ENCODE assay signal across 20 mouse cellular contexts in genomic region chr13:93797011-93797600, GRCm38 (mm10). TPM values are rescaled to one million over a fixed set of nuclear protein-coding genes. Genes with fewer than 3 reads are reported as not detected.
DNase-seq lines count a peak whose midpoint lies in the region; ATAC-seq and TF ChIP-seq lines count a peak whose summit lies in the region.
"Had no signal": no experiment of that assay in that cellular context is flagged by ENCODE, and none has a peak within 500 bp of the region (broad histone marks: within the 10 kb centered on the region; RNA-seq: fewer than 3 reads in every experiment).

No protein-coding gene starts in this region.

- peaks cover 4% of the 10 kb centered on the region; the same call in 1 of the 2 replicates for H3K9me3 ChIP-seq in kidney, embryonic 14.5 days (ENCODE audit: control insufficient read depth, low read length)
- peaks cover 4% of the 10 kb centered on the region; the same call in 1 of the 2 replicates for H3K9me3 ChIP-seq in kidney, embryonic 16.5 days (ENCODE audit: low read length)
- H3K9me3 ChIP-seq: forebrain, embryonic 13.5 days; forebrain, embryonic 15.5 days had no signal

- ATAC-seq in kidney, embryonic 14.5 days (ENCODE audit: low FRiP score, low TSS enrichment) = 0 out of 2 replicates have a peak, but pooled peaks have one; percentile 28
- ATAC-seq in kidney, embryonic 16.5 days (ENCODE audit: low FRiP score, low TSS enrichment) = peak; percentile 64; the same call in 1 of the 2 replicates
- no peak for ATAC-seq in inflammation-experienced regulatory T-cells, adult 6 months
- ATAC-seq: forebrain, embryonic 13.5 days; forebrain, embryonic 15.5 days had no signal

- H3K4me2 ChIP-seq in kidney, embryonic 14.5 days (replicated peaks; ENCODE audit: low read depth, low read length) = no peak overlapping the region
- H3K4me2 ChIP-seq in kidney, embryonic 16.5 days (replicated peaks; ENCODE audit: low read depth, low read length) = no peak overlapping the region
- H3K4me2 ChIP-seq: embryonic facial prominence, embryonic 12.5 days; forebrain, embryonic 13.5 days; forebrain, embryonic 15.5 days had no signal

- 0 out of 2 replicates have a peak, but pooled peaks cover 5% of the 10 kb centered on the region for H3K4me1 ChIP-seq in kidney, embryonic 14.5 days (ENCODE audit: control insufficient read depth, insufficient read depth, low read length)
- H3K4me1 ChIP-seq in kidney, embryonic 16.5 days (ENCODE audit: insufficient read depth, low read length) = peaks cover 15% of the 10 kb centered on the region; the same call in 1 of the 2 replicates
- peaks cover 9% of the 10 kb centered on the region for H3K4me1 ChIP-seq in olfactory bulb, adult 2 months (ENCODE audit: control insufficient read depth, insufficient read depth, low read length)
- H3K4me1 ChIP-seq: embryonic facial prominence, embryonic 12.5 days; forebrain, embryonic 13.5 days; forebrain, embryonic 15.5 days had no signal

- H3K27ac ChIP-seq in kidney, embryonic 14.5 days (ENCODE audit: low read depth, low read length) = peak overlapping the region; percentile 48; the same call in 1 of the 2 replicates
- peak overlapping the region; percentile 65 for H3K27ac ChIP-seq in kidney, embryonic 16.5 days (ENCODE audit: low read length)
- H3K27ac ChIP-seq in layer of hippocampus, adult 2 months = peak overlapping the region; percentile 56; the same call in 1 of the 2 replicates
- H3K27ac ChIP-seq in olfactory bulb, adult 2 months (ENCODE audit: insufficient read depth, low read depth, low read length) = peak overlapping the region; percentile 10; the same call in 1 of the 2 replicates
- H3K27ac ChIP-seq: embryonic facial prominence, embryonic 10.5 days; embryonic facial prominence, embryonic 12.5 days; forebrain, embryonic 13.5 days; forebrain, embryonic 15.5 days had no signal

- TF ChIP-seq CTCF in layer of hippocampus, adult 2 months (conservative IDR thresholded peaks at IDR 0.05) = no peak
- TF ChIP-seq CTCF in olfactory bulb, adult 2 months (IDR thresholded peaks at IDR 0.05; ENCODE audit: insufficient read depth, low read depth, low read length) = no peak

- 41% methylated on average over 5 of the region's 5 CpGs for whole genome bisulfite sequencing in kidney, embryonic 14.5 days
- WGBS in kidney, embryonic 16.5 days = 39% methylated on average over 5 of the region's 5 CpGs
- WGBS in olfactory bulb, adult 2 months = 42% methylated on average over 5 of the region's 5 CpGs

- H3K36me3 ChIP-seq in kidney, embryonic 14.5 days (ENCODE audit: control insufficient read depth, insufficient read depth, low read length) = no peaks in the 10 kb centered on the region
- 0 out of 2 replicates have a peak, but pooled peaks cover 3% of the 10 kb centered on the region for H3K36me3 ChIP-seq in kidney, embryonic 16.5 days (ENCODE audit: insufficient read depth, low read length)
- H3K36me3 ChIP-seq: forebrain, embryonic 15.5 days had no signal

- no peaks in the 10 kb centered on the region for H3K27me3 ChIP-seq in kidney, embryonic 14.5 days (ENCODE audit: control insufficient read depth, insufficient read depth, low read length)
- H3K27me3 ChIP-seq in kidney, embryonic 16.5 days (ENCODE audit: insufficient read depth, low read length) = no peaks in the 10 kb centered on the region
- H3K27me3 ChIP-seq: embryonic facial prominence, embryonic 12.5 days; forebrain, embryonic 13.5 days; forebrain, embryonic 15.5 days had no signal

- DNase-seq in kidney, adult 11 months = no peak
- no peak for DNase-seq in kidney, adult 9 months
- no peak for DNase-seq in layer of hippocampus, adult 2 months (ENCODE audit: low spot score in 2 of 2)
- DNase-seq in layer of hippocampus, adult 8-10 months (ENCODE audit: low spot score in 2 of 2) = no peak
- DNase-seq: adrenal gland, adult 2 months; adrenal gland, postnatal 10 days; adrenal gland, postnatal 25 days; cerebellum, adult 11-12 months; cerebellum, adult 2 months; cerebellum, adult 9-10 months; cerebellum, postnatal 10 days; cerebellum, postnatal 25 days had no signal

- H3K9ac ChIP-seq in kidney, embryonic 14.5 days (ENCODE audit: low read depth, low read length) = no peak overlapping the region
- H3K9ac ChIP-seq in kidney, embryonic 16.5 days (replicated peaks; ENCODE audit: low read length) = no peak overlapping the region
- H3K9ac ChIP-seq: embryonic facial prominence, embryonic 12.5 days; forebrain, embryonic 13.5 days; forebrain, embryonic 15.5 days had no signal

- no peak overlapping the region for H3K4me3 ChIP-seq in kidney, embryonic 14.5 days (ENCODE audit: low read length)
- no peak overlapping the region for H3K4me3 ChIP-seq in kidney, embryonic 16.5 days (ENCODE audit: low read length)
- H3K4me3 ChIP-seq in layer of hippocampus, adult 2 months = no peak overlapping the region
- no peak overlapping the region for H3K4me3 ChIP-seq in olfactory bulb, adult 2 months (ENCODE audit: insufficient read depth, low read depth, low read length)
- H3K4me3 ChIP-seq: embryonic facial prominence, embryonic 10.5 days; embryonic facial prominence, embryonic 12.5 days; forebrain, embryonic 13.5 days; forebrain, embryonic 15.5 days had no signal

- TF ChIP-seq POLR2A in olfactory bulb, adult 2 months (IDR thresholded peaks at IDR 0.05; ENCODE audit: insufficient read depth, low read depth, low read length) = no peak

RNA-seq across cellular contexts. Expression of gene Arsb, which starts 25.7 kb away (rescaled TPM):
- polyA plus RNA-seq in kidney, embryonic 14.5 days (2014; fragmentation: Nextera tagmentation; extraction: Ambion mirVana) = 9.0 and 17.7 TPM in 2 replicates
- 13.4 and 15.9 TPM in 2 replicates for polyA plus RNA-seq in kidney, embryonic 16.5 days (2015; fragmentation: Nextera tagmentation; extraction: Ambion mirVana)
- 10 to 100 TPM; 87.0 to 95.3 TPM for total RNA-seq in layer of hippocampus, adult 2 months (2021)
- 100 to 1,000 TPM in 2 of 4 experiments, 10 to 100 TPM in 2; 81.5 to 103 (median 92.5) TPM for total RNA-seq in layer of hippocampus, adult 8-10 months (2022)
- polyA plus RNA-seq in olfactory bulb, adult 2 months (2012; ENCODE audit: insufficient read depth, insufficient read length, low replicate concordance, missing spikeins) = not detected in 2 replicates
- polyA plus RNA-seq in inflammation-experienced regulatory T-cells, adult 6 months (2017; shearing (Covaris generic)) = 10 to 100 TPM in 1 of 3 experiments, 1 to 10 TPM in 2; 6.2 to 26.1 (median 9.5) TPM

Comparison
In these comparisons a context has a peak if more than half of its experiments do, and no peak if none do; other contexts are left out.
1. H3K27ac ChIP-seq: peak in every context shown above with its lines; median percentile 65 in kidney, embryonic 16.5 days; 56 in layer of hippocampus, adult 2 months; 48 in kidney, embryonic 14.5 days; 10 in olfactory bulb, adult 2 months.